Mouse (Mus musculus) forebrain, embryonic 14.5 days (tissue): Measurements from ENCODE around the gene Prrc2a. TPM values are rescaled to one million over a fixed set of nuclear protein-coding genes. Genes with fewer than 3 reads are reported as not detected.

Experiments
- ATAC-seq: fragments of 200-750 bp; cut with Nextera tagmentation; 2 replicates; pipeline ENCODE4 v1.8.0; 2017; ENCODE audit warnings: mild to moderate bottlenecking, moderate library complexity
- DNase-seq: peaks from one replicate; pipeline ENCODE4 v3.0.0-alpha.2; 2015; ENCODE audit warnings: low spot score
- H3K27ac ChIP-seq: fragments of 300-500 bp; sonication (generic); 2 replicates; pipeline ENCODE4 v1.5.1; 2014; ENCODE audit warnings: low read depth, mild to moderate bottlenecking, control low read depth, low read length, moderate library complexity
- H3K27me3 ChIP-seq: fragments of 300-500 bp; sonication (generic); replicated peaks from 2 replicates; pipeline ENCODE4 v1.6.1; 2014; ENCODE audit warnings: low read length, control low read depth, mixed read lengths; ENCODE audit not compliant: control insufficient read depth, insufficient read depth
- H3K36me3 ChIP-seq: fragments of 300-500 bp; sonication (generic); 2 replicates; pipeline ENCODE4 v1.6.1; 2014; ENCODE audit warnings: low read length, control low read depth; ENCODE audit not compliant: control insufficient read depth, insufficient read depth
- H3K4me1 ChIP-seq: fragments of 300-500 bp; sonication (generic); 2 replicates; pipeline ENCODE4 v1.6.1; 2014; ENCODE audit warnings: antibody characterized with exemption, low read length, control low read depth; ENCODE audit not compliant: control insufficient read depth, insufficient read depth
- H3K4me2 ChIP-seq: fragments of 300-500 bp; sonication (generic); 2 replicates; pipeline ENCODE4 v1.6.1; 2014; ENCODE audit warnings: mild to moderate bottlenecking, control low read depth, low read length
- H3K4me3 ChIP-seq: fragments of 300-500 bp; sonication (generic); 2 replicates; pipeline ENCODE4 v1.5.1; 2014; ENCODE audit warnings: low read depth, low read length, control low read depth
- H3K9ac ChIP-seq: fragments of 300-500 bp; sonication (generic); 2 replicates; pipeline ENCODE4 v1.6.1; 2014; ENCODE audit warnings: mild to moderate bottlenecking, low read length, control low read depth, moderate library complexity
- H3K9me3 ChIP-seq: fragments of 300-500 bp; sonication (generic); replicated peaks from 2 replicates; pipeline ENCODE4 v1.6.1; 2016; ENCODE audit warnings: low read length, control low read depth, mixed read lengths; ENCODE audit not compliant: control insufficient read depth
- WGBS: fragments of 180-500 bp; shearing (Covaris S2); extraction: QIAGEN DNeasy Blood & Tissue Kit; methylation state at CpG from one replicate; pipeline ENCODE4 v1.1.7; 2014; 5-methylcytosine and 5-hydroxymethylcytosine counted together
- polyA plus RNA-seq: library from polyadenylated mRNA; unstranded; fragments of >200 nt; fragmentation: Nextera tagmentation; extraction: Ambion mirVana; gene quantifications from 2 replicates; pipeline ENCODE4 v1.2.1, GENCODE M21; 2014

The Prrc2a gene
- polyA plus RNA-seq, 1 experiment from 2014 or later, result 117 TPM

GRCm38 (mm10) chr17:35185639-35186611 lies 21.2 kb upstream of the Prrc2a start:
- WGBS, result 2% methylated on average over 18 of the region's 18 CpGs
- Histone ChIP-seq H3K4me3 (peak overlapping the region; percentile 31), H3K9ac (peak overlapping the region; percentile 51)

GRCm38 (mm10) chr17:35180093-35180492 lies 15.4 kb upstream of the Prrc2a start:
- ATAC-seq, result no peak
- 86% methylated on average over 5 of the region's 5 CpGs for WGBS

More at GRCm38 (mm10) chr17:35185639-35186611, 21.2 kb upstream of the Prrc2a start:
- Histone ChIP-seq H3K9me3 (no peaks in the 10 kb centered on the region), H3K27me3 (no peaks in the 10 kb centered on the region), H3K27ac (peak overlapping the region; percentile 17; the same call in 1 of the 2 replicates), H3K4me2 (peak overlapping the region; percentile 47), H3K36me3 (no peaks in the 10 kb centered on the region), H3K4me1 (peaks cover 3% of the 10 kb centered on the region; the same call in 1 of the 2 replicates)
- DNase-seq (peak; percentile 71), ATAC-seq (peak; percentile 61)

GRCm38 (mm10) chr17:35178528-35178927 lies 13.8 kb upstream of the Prrc2a start:
- Histone ChIP-seq H3K27me3 (no peaks in the 10 kb centered on the region), H3K4me3 (no peak overlapping the region), H3K9me3 (no peaks in the 10 kb centered on the region), H3K27ac (no peak overlapping the region), H3K36me3 (no peaks in the 10 kb centered on the region), H3K9ac (no peak overlapping the region), H3K4me1 (no peaks in the 10 kb centered on the region), H3K4me2 (no peak overlapping the region)
- WGBS, result 9% methylated on average over 5 of the region's 5 CpGs
- ATAC-seq (0 out of 2 replicates have a peak, but pooled peaks have one; percentile 32), DNase-seq (peak; percentile 59)

More at GRCm38 (mm10) chr17:35180093-35180492, 15.4 kb upstream of the Prrc2a start:
- H3K4me1 ChIP-seq, result no peaks in the 10 kb centered on the region
- H3K4me3 ChIP-seq, result no peak overlapping the region
- H3K27me3 ChIP-seq, result no peaks in the 10 kb centered on the region
- no peak overlapping the region for H3K27ac ChIP-seq
- H3K9ac ChIP-seq, result no peak overlapping the region
- no peaks in the 10 kb centered on the region for H3K36me3 ChIP-seq
- H3K4me2 ChIP-seq, result no peak overlapping the region
- no peak for DNase-seq
- no peaks in the 10 kb centered on the region for H3K9me3 ChIP-seq

- Histone ChIP-seq H3K4me2 (no peak within 1 kb of the TSS), H3K27me3 (no peaks in the 10 kb centered on the region), H3K27ac (no peak within 1 kb of the TSS), H3K4me1 (no peaks in the 10 kb centered on the region), H3K9me3 (no peaks in the 10 kb centered on the region), H3K4me3 (no peak within 1 kb of the TSS), H3K9ac (no peak within 1 kb of the TSS), H3K36me3 (no peaks in the 10 kb centered on the region)
- 47% methylated on average over 2 of the region's 2 CpGs for WGBS
- ATAC-seq, result no peak
- no peak for DNase-seq
Measured at GRCm38 (mm10) chr17:35175968-35176367, 11.3 kb upstream of the Prrc2a start, which contains the start of gene Aif1. Aif1 (minus strand) TSS chr17:35176068.

- Histone ChIP-seq H3K4me3 (no peak overlapping the region), H3K9ac (no peak overlapping the region), H3K27me3 (no peaks in the 10 kb centered on the region), H3K4me1 (no peaks in the 10 kb centered on the region), H3K36me3 (no peaks in the 10 kb centered on the region), H3K27ac (no peak overlapping the region), H3K9me3 (no peaks in the 10 kb centered on the region), H3K4me2 (no peak overlapping the region)
- ATAC-seq (no peak), DNase-seq (no peak)
- 71% methylated on average over 6 of the region's 6 CpGs for WGBS
Measured at GRCm38 (mm10) chr17:35175382-35175781, 10.7 kb upstream of the Prrc2a start.

- WGBS, result 78% methylated on average over 8 of the region's 8 CpGs
- DNase-seq (no peak), ATAC-seq (no peak)
- Histone ChIP-seq H3K4me2 (no peak overlapping the region), H3K27me3 (no peaks in the 10 kb centered on the region), H3K9me3 (no peaks in the 10 kb centered on the region), H3K4me3 (no peak overlapping the region), H3K27ac (no peak overlapping the region), H3K4me1 (no peaks in the 10 kb centered on the region), H3K9ac (no peak overlapping the region), H3K36me3 (no peaks in the 10 kb centered on the region)
Measured at GRCm38 (mm10) chr17:35174201-35174977, 9.7 kb upstream of the Prrc2a start.

- no peaks in the 10 kb centered on the region for H3K4me1 ChIP-seq
- no peak overlapping the region for H3K9ac ChIP-seq
- DNase-seq (no peak), ATAC-seq (no peak)
- no peaks in the 10 kb centered on the region for H3K27me3 ChIP-seq
- no peak overlapping the region for H3K4me2 ChIP-seq
- no peak overlapping the region for H3K4me3 ChIP-seq
- no peaks in the 10 kb centered on the region for H3K36me3 ChIP-seq
- WGBS, result 72% methylated on average over 3 of the region's 3 CpGs
- H3K27ac ChIP-seq, result no peak overlapping the region
- H3K9me3 ChIP-seq, result no peaks in the 10 kb centered on the region
Measured at GRCm38 (mm10) chr17:35173329-35173728, 8.6 kb upstream of the Prrc2a start.

- Histone ChIP-seq H3K4me2 (no peak overlapping the region), H3K27ac (no peak overlapping the region), H3K4me1 (no peaks in the 10 kb centered on the region), H3K9me3 (no peaks in the 10 kb centered on the region), H3K9ac (no peak overlapping the region), H3K36me3 (no peaks in the 10 kb centered on the region), H3K27me3 (no peaks in the 10 kb centered on the region), H3K4me3 (no peak overlapping the region)
- ATAC-seq, result no peak
- no peak for DNase-seq
- 65% methylated on average over 11 of the region's 11 CpGs for WGBS
Measured at GRCm38 (mm10) chr17:35172445-35173234, 7.9 kb upstream of the Prrc2a start.
